In the genomic region with DNA sequence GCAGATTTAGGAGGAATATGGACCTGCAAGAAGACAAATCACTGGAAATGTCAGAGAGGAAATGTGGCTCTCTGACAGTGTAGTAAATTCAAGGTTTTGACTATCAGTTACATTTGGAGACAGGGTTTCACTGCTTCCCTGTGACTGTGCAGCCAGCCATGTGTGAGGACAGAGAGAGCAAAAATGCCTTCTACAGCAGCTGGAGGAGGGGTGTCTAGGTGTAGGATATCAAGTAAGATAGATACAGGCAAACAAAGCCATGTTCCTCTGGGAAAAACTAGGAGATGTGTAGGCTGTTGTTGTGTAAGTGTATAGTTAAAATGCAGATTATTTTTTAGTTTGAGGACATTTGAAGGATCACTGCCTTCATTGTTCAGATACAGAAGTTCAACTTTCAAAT, we compare ENCODE assay signal across 24 mouse cellular contexts.
DNase-seq lines count a peak whose midpoint lies in the region; ATAC-seq and TF ChIP-seq lines count a peak whose summit lies in the region.
"Had no signal": no experiment of that assay in that cellular context is flagged by ENCODE, and none has a peak within 500 bp of the region (broad histone marks: within the 10 kb centered on the region; RNA-seq: fewer than 3 reads in every experiment).

No protein-coding gene starts in this region.

- peak; percentile 90 for ATAC-seq in kidney, embryonic 15.5 days (replicated peaks; ENCODE audit: low FRiP score)
- no peak for ATAC-seq in kidney, postnatal 0 days (replicated peaks; ENCODE audit: low FRiP score, low read depth)
- ATAC-seq: activated CD4-positive, CD25-positive, alpha-beta regulatory T cell, adult 4 months; CD4-positive, CD25-positive, alpha-beta regulatory T cell, adult 4 months; Patski had no signal

- H3K4me2 ChIP-seq in kidney, embryonic 15.5 days = no peak overlapping the region
- H3K4me2 ChIP-seq in kidney, postnatal 0 days (ENCODE audit: low read length) = no peak overlapping the region
- H3K4me2 ChIP-seq: embryonic facial prominence, embryonic 12.5 days; forebrain, embryonic 13.5 days; forebrain, embryonic 15.5 days had no signal

- H3K9ac ChIP-seq in kidney, embryonic 15.5 days = no peak overlapping the region
- no peak overlapping the region for H3K9ac ChIP-seq in kidney, postnatal 0 days (ENCODE audit: low read depth, low read length)
- H3K9ac ChIP-seq: embryonic facial prominence, embryonic 12.5 days; forebrain, embryonic 13.5 days; forebrain, embryonic 15.5 days had no signal

- no peaks in the 10 kb centered on the region for H3K27me3 ChIP-seq in kidney, embryonic 15.5 days
- H3K27me3 ChIP-seq in kidney, postnatal 0 days (ENCODE audit: insufficient read depth, low read length) = no peaks in the 10 kb centered on the region
- H3K27me3 ChIP-seq: CH12.LX; embryonic facial prominence, embryonic 12.5 days; forebrain, embryonic 13.5 days; forebrain, embryonic 15.5 days; Patski had no signal

- H3K27ac ChIP-seq in kidney, embryonic 15.5 days = no peak overlapping the region
- no peak overlapping the region for H3K27ac ChIP-seq in kidney, postnatal 0 days
- H3K27ac ChIP-seq: embryonic facial prominence, embryonic 10.5 days; embryonic facial prominence, embryonic 12.5 days; forebrain, embryonic 13.5 days; forebrain, embryonic 15.5 days had no signal

- no peak overlapping the region for H3K4me3 ChIP-seq in kidney, embryonic 15.5 days (replicated peaks)
- H3K4me3 ChIP-seq in kidney, postnatal 0 days (replicated peaks; ENCODE audit: low read depth, low read length) = no peak overlapping the region
- H3K4me3 ChIP-seq: embryonic facial prominence, embryonic 10.5 days; embryonic facial prominence, embryonic 12.5 days; forebrain, embryonic 13.5 days; forebrain, embryonic 15.5 days had no signal

- no peaks in the 10 kb centered on the region for H3K36me3 ChIP-seq in kidney, embryonic 15.5 days
- no peaks in the 10 kb centered on the region for H3K36me3 ChIP-seq in kidney, postnatal 0 days (ENCODE audit: insufficient read depth, low read length)
- H3K36me3 ChIP-seq: embryonic facial prominence, embryonic 10.5 days; embryonic facial prominence, embryonic 12.5 days; forebrain, embryonic 15.5 days; G1E had no signal

- H3K9me3 ChIP-seq in kidney, embryonic 15.5 days (replicated peaks) = no peaks in the 10 kb centered on the region
- no peaks in the 10 kb centered on the region for H3K9me3 ChIP-seq in kidney, postnatal 0 days (replicated peaks; ENCODE audit: low read length)
- H3K9me3 ChIP-seq: embryonic facial prominence, embryonic 10.5 days; embryonic facial prominence, embryonic 12.5 days; forebrain, embryonic 13.5 days; forebrain, embryonic 15.5 days; G1E had no signal

- H3K4me1 ChIP-seq in kidney, embryonic 15.5 days = no peaks in the 10 kb centered on the region
- H3K4me1 ChIP-seq in kidney, postnatal 0 days (replicated peaks; ENCODE audit: insufficient read depth, low read length) = no peaks in the 10 kb centered on the region
- H3K4me1 ChIP-seq: embryonic facial prominence, embryonic 10.5 days; embryonic facial prominence, embryonic 12.5 days; forebrain, embryonic 13.5 days had no signal

- DNase-seq in heart, adult 11 months = peak; percentile 31
- DNase-seq in heart, postnatal 4 days = no peak
- DNase-seq in kidney, postnatal 25 days = no peak
- DNase-seq in kidney, postnatal 0 days (ENCODE audit: low spot score) = peak; percentile 59
- no peak for DNase-seq in kidney, adult 8-10 months
- DNase-seq: adrenal gland, adult 8-10 months; adrenal gland, postnatal 14 days; adrenal gland, postnatal 36 days; B cell, adult 2 months; cerebellum, adult 11-12 months; cerebellum, adult 2 months; cerebellum, adult 9-10 months; cerebellum, postnatal 10 days; cerebellum, postnatal 25 days had no signal

- TF ChIP-seq CTCF in kidney, postnatal 0 days (IDR thresholded peaks at IDR 0.05; ENCODE audit: low read depth) = no peak

Comparison
In these comparisons a context has a peak if more than half of its experiments do, and no peak if none do; other contexts are left out.
1. DNase-seq: peak in heart, adult 11 months (single experiment) and kidney, postnatal 0 days (single experiment); none in heart, postnatal 4 days (single experiment), kidney, postnatal 25 days (0 of 2) and kidney, adult 8-10 months (0 of 2).